Mouse (Mus musculus): ENCODE data around the gene Tnf.

Gene Tnf

DNA sequence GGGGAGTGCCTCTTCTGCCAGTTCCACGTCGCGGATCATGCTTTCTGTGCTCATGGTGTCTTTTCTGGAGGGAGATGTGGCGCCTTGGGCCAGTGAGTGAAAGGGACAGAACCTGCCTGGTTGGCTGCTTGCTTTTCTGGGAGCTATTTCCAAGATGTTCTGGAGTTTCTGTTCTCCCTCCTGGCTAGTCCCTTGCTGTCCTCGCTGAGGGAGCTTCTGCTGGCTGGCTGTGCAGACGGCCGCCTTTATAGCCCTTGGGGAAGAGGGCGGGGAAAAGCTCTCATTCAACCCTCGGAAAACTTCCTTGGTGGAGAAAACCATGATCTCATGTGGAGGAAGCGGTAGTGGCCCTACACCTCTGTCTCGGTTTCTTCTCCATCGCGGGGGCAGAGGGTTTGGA is at the start of gene Tnf:
Tnf (minus strand) TSS at position 221 of the 400 bp plus-strand sequence.
- peak; percentile 63 for DNase-seq

DNA sequence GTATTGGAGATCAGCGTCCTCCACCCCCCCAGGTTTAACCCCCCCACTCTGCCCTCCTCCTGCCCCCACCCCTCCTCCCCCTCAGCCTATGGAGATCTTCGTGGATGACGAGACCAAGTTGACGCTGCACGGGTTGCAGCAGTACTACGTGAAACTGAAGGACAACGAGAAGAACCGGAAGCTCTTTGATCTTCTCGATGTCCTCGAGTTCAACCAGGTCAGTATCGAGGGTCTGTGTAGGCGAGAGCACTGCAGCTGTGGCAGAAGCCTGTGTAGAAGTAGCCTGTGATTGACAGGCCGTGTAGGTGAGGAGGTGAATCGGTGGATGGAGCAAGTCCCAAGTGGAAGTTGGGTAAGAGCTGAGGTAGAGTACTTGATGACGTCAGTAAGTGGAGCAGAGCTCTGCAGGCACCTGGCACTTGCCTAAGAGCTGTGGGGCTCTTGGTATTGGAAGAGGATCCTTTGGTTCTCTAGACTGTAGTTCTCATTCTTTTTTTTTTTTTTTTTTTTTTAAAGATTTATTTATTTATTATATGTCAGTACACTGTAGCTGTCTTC is 49.4 kb upstream of the Tnf start:
- DNase-seq, result no peak

DNA sequence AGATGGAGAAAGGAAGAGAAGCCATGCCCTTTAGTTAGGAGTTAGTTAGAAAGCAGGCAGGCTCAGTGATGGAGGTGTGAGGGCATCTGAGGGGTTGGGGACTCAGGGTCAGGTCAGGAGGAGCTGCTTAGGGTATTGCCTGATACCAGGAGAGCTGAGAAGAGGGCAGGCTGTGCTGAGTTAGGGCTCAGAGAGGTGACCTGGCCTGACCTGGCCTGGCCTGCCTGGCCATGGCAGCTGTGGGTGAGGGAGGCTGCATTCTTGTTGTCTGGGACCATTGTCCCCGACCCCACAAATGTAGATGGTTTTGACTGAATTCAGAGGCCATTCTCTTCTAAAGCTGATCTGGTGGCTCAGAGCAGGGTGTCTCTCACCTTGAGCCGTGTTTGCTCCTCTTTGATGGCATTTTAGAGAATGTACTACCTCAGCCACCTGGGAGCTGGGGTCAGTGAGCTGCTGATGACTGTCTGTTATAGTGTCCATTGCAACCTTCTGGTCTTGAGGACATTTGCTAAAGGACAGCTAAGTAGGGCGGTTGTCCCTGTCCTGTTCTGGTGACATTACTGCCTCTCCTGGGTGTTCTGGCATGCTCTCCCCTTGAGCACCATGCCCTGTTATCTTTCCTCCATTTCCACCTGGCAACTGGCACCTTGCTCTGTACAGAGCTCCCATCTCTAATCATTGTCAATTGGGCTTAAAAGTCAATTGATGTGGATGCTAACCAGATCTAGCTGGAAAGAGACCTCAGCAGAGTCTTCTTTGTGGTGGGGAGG is 48.7 kb upstream of the Tnf start:
- DNase-seq, result no peak

- no peak for DNase-seq
These were observed 47.8 kb upstream of the Tnf start for GRCm38 (mm10) chr17:35249451-35250197.

DNA sequence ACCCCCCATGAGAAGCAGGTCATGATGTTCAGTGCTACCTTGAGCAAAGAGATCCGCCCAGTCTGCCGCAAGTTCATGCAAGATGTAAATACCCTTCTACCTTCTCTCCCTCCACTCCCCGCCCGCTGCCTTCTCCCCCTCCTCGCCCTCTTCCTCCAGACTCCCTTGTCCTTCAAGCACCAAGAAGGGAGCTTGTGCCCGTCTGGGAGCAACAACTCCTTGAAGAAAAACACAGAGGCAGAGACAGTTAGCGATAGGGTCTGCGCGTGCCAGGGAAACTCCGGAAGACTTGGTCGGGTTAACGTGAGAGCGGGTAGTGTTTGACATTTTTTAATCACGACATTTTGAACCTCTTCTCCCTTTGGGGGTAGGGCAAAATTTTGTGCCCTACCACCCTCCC is 47.2 kb upstream of the Tnf start:
- DNase-seq, result no peak

DNA sequence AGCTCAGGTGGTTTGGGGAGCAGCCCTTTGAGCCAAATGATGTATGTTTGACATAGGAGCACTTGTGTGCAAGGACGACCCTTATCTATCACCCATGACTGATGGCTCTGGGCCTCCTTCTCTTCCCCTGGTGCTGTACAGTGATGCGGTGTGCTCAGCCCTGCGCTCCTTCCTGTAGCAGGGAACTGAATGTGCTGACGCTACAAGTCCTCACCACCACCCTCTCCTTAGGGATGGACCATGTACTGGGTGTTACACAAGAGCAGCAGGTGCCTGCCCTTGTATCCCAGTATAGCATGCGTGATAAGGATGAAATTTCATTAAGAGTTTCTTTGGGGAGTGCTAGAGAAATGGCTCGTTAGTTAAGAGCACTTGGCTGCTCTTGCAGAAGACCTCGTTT is 45.3 kb upstream of the Tnf start:
- peak; percentile 67 for DNase-seq

- DNase-seq, result peak; percentile 23
These were observed 44.2 kb upstream of the Tnf start for GRCm38 (mm10) chr17:35245731-35246623.

DNA sequence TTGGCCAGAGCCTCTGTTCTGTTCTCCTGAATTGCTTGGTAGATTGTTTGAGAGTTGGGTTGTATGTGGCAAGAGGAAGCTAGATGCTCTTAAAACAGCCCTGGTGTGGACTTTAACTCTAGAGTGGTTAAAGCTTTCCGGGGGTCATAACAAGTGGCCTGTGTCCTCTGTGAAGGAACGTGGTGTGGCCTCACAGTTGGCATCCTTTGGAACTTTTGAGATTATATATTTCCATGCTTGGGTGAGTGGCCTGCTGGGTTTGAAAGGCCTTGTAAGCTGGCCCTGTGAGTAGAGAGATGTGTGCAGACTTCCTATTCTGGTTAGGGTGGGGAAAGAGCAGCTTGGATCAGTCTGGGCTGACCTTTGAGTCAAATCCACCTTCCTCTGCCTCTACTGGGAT is 43.2 kb upstream of the Tnf start:
- DNase-seq, result peak; percentile 65

- DNase-seq, result peak; percentile 66
These were observed 41.3 kb upstream of the Tnf start for GRCm38 (mm10) chr17:35243086-35243485.

- peak; percentile 90 for DNase-seq
These were observed 40.5 kb upstream of the Tnf start for GRCm38 (mm10) chr17:35242015-35242941.

- peak; percentile 97 for DNase-seq
These were observed 39.7 kb upstream of the Tnf start, which contains the start of gene Ddx39b for GRCm38 (mm10) chr17:35241305-35242014. Ddx39b (plus strand) TSS chr17:35241746.

- peak; percentile 74 for DNase-seq
These were observed 38.8 kb upstream of the Tnf start for GRCm38 (mm10) chr17:35240384-35241304.

DNA sequence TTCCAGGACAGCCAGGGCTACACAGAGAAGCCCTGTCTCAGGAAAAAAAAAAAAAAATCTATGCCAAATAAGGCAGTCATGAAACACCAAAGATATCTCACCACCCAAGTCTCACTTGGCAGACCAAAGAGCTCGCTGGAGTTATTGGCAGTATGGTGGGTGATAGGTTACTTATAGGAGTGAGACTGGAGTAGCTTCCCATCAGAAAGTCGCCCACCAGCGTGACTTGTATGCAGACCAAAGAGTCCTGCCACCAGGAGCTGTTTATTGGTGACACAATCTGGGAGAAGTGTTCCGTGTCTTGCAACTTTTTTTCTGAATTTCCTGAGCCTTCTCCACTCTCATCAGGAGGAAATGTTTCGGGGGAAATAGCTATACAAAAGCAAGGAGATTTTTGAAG is 37.9 kb upstream of the Tnf start:
- no peak for DNase-seq

- DNase-seq, result no peak
These were observed 35.7 kb upstream of the Tnf start for GRCm38 (mm10) chr17:35237504-35237903.

- DNase-seq, result no peak
These were observed 35.2 kb upstream of the Tnf start for GRCm38 (mm10) chr17:35236996-35237395.

DNA sequence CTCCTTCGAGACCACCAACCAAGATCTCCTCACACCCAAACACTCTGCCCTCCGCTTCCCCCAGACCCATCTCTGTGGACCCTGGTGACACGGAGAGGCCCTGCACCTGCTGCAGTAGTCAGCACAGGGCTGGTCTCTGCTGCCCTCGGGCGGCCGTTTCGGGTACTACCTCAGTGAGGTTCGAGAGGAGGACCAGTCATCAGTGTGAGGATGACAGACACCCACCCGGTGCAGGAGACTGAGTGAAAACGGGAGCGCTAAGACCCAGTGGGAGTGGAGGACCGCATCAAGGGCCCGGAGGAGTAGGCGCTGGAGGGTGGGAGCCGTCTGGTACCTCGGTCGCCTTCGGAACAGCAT is 34.6 kb upstream of the Tnf start:
- DNase-seq, result peak; percentile 98

GRCm38 (mm10) chr17:35235614-35236389 is 34.0 kb upstream of the Tnf start, which contains the start of gene Nfkbil1:
Nfkbil1 (minus strand) TSS chr17:35235792.
- DNase-seq, result peak; percentile 95

- DNase-seq, result peak; percentile 41
These were observed 33.1 kb upstream of the Tnf start for GRCm38 (mm10) chr17:35234903-35235302.

DNA sequence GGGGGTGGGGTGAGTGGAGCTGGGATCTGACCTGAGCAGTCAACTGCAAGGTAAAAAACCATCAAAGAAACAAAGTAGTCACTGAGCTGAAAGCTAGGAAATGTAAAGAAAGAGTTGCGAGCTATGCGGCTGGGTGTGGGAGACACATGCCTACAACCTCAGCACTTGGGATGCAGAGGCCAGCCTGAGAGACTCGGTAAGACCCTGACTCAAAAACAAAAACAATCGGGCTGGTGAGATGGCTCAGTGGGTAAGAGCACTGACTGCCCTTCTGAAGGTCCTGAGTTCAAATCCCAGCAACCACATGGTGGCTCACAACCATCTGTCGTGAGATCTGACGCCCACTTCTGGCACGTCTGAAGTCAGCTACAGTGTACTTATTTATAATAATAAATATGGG is 32.3 kb upstream of the Tnf start:
- peak; percentile 11 for DNase-seq

Measured in kidney, adult 9 months (tissue).